Mouse (Mus musculus): ENCODE data around the gene Xiap. TPM values are rescaled to one million over a fixed set of nuclear protein-coding genes. Genes with fewer than 3 reads are reported as not detected.
"Not testable (repeated sequence)": the region's sequence is repeated elsewhere in the genome, so short reads cannot be mapped to it uniquely, and the experiment has no call there.

Gene Xiap
- polyA plus RNA-seq, 2 experiments: 14.9 to 32.6 TPM

- H3K4me1 ChIP-seq (ENCODE audit: control insufficient read depth, insufficient read depth, low read length): no peaks in the 10 kb centered on the region
- no peak for TF ChIP-seq POLR2A (IDR thresholded peaks at IDR 0.05; ENCODE audit: borderline replicate concordance, extremely low read depth, insufficient read depth, insufficient read length)
- H3K4me2 ChIP-seq (replicated peaks; ENCODE audit: low read depth, low read length, severe bottlenecking): no peak overlapping the region
- H3K9ac ChIP-seq (ENCODE audit: low read depth, low read length, severe bottlenecking): no peak overlapping the region
- WGBS: 73% methylated on average over 2 of the region's 2 CpGs
- no peak overlapping the region for H3K4me3 ChIP-seq (replicated peaks; ENCODE audit: low read length)
- DNase-seq (ENCODE audit: low spot score): no peak
- H3K9me3 ChIP-seq (ENCODE audit: control insufficient read depth, low read length): no peaks in the 10 kb centered on the region
- H3K27ac ChIP-seq (replicated peaks; ENCODE audit: low read depth, low read length): no peak overlapping the region
- no peak for ATAC-seq (ENCODE audit: low FRiP score, low read depth)
- no peaks in the 10 kb centered on the region for H3K27me3 ChIP-seq (ENCODE audit: control insufficient read depth, insufficient read depth, low read length)
- H3K36me3 ChIP-seq (ENCODE audit: control insufficient read depth, insufficient read depth, low read length): no peaks in the 10 kb centered on the region
These were observed 40.0 kb upstream of the Xiap start for GRCm38 (mm10) chrX:42019441-42019840.

GRCm38 (mm10) chrX:42025802-42026440 is 33.6 kb upstream of the Xiap start:
- not testable (repeated sequence) for H3K4me2 ChIP-seq (replicated peaks; ENCODE audit: low read depth, low read length, severe bottlenecking); H3K9ac ChIP-seq (ENCODE audit: low read depth, low read length, severe bottlenecking); H3K27ac ChIP-seq (replicated peaks; ENCODE audit: low read depth, low read length); DNase-seq (ENCODE audit: low spot score); H3K9me3 ChIP-seq (ENCODE audit: control insufficient read depth, low read length); H3K4me1 ChIP-seq (ENCODE audit: control insufficient read depth, insufficient read depth, low read length); H3K27me3 ChIP-seq (ENCODE audit: control insufficient read depth, insufficient read depth, low read length); H3K4me3 ChIP-seq (replicated peaks; ENCODE audit: low read length); ATAC-seq (ENCODE audit: low FRiP score, low read depth); H3K36me3 ChIP-seq (ENCODE audit: control insufficient read depth, insufficient read depth, low read length)
- WGBS: no CpG with 5 or more reads among the region's 3 CpGs

- H3K4me3 ChIP-seq (replicated peaks; ENCODE audit: low read length); H3K4me2 ChIP-seq (replicated peaks; ENCODE audit: low read depth, low read length, severe bottlenecking); H3K27ac ChIP-seq (replicated peaks; ENCODE audit: low read depth, low read length); H3K4me1 ChIP-seq (ENCODE audit: control insufficient read depth, insufficient read depth, low read length); H3K9ac ChIP-seq (ENCODE audit: low read depth, low read length, severe bottlenecking); DNase-seq (ENCODE audit: low spot score); H3K9me3 ChIP-seq (ENCODE audit: control insufficient read depth, low read length); H3K27me3 ChIP-seq (ENCODE audit: control insufficient read depth, insufficient read depth, low read length); H3K36me3 ChIP-seq (ENCODE audit: control insufficient read depth, insufficient read depth, low read length); ATAC-seq (ENCODE audit: low FRiP score, low read depth): not testable (repeated sequence)
- whole genome bisulfite sequencing: 63% methylated on average over 2 of the region's 2 CpGs
These were observed 32.5 kb upstream of the Xiap start for GRCm38 (mm10) chrX:42026981-42027380.

- Histone ChIP-seq H3K36me3 (ENCODE audit: control insufficient read depth, insufficient read depth, low read length) (no peaks in the 10 kb centered on the region), H3K27me3 (ENCODE audit: control insufficient read depth, insufficient read depth, low read length) (no peaks in the 10 kb centered on the region), H3K9me3 (ENCODE audit: control insufficient read depth, low read length) (no peaks in the 10 kb centered on the region), H3K27ac (replicated peaks; ENCODE audit: low read depth, low read length) (peak overlapping the region; percentile 59; the same call in 1 of the 2 replicates), H3K4me2 (replicated peaks; ENCODE audit: low read depth, low read length, severe bottlenecking) (0 out of 2 replicates have a peak overlapping the region, but pooled peaks have one; percentile 5), H3K4me1 (ENCODE audit: control insufficient read depth, insufficient read depth, low read length) (no peaks in the 10 kb centered on the region), H3K9ac (ENCODE audit: low read depth, low read length, severe bottlenecking) (no peak overlapping the region), H3K4me3 (replicated peaks; ENCODE audit: low read length) (no peak overlapping the region)
- 48% methylated on average over 8 of the region's 8 CpGs for WGBS
- ATAC-seq (ENCODE audit: low FRiP score, low read depth) (peak; percentile 62), DNase-seq (ENCODE audit: low spot score) (peak; percentile 67)
- no peak for TF ChIP-seq POLR2A (IDR thresholded peaks at IDR 0.05; ENCODE audit: borderline replicate concordance, extremely low read depth, insufficient read depth, insufficient read length)
These were observed 26.3 kb upstream of the Xiap start for GRCm38 (mm10) chrX:42033111-42033693.

GRCm38 (mm10) chrX:42033911-42034310 is 25.6 kb upstream of the Xiap start:
- Histone ChIP-seq H3K9ac (ENCODE audit: low read depth, low read length, severe bottlenecking) (no peak overlapping the region), H3K27me3 (ENCODE audit: control insufficient read depth, insufficient read depth, low read length) (no peaks in the 10 kb centered on the region), H3K27ac (replicated peaks; ENCODE audit: low read depth, low read length) (peak overlapping the region; percentile 61), H3K36me3 (ENCODE audit: control insufficient read depth, insufficient read depth, low read length) (no peaks in the 10 kb centered on the region), H3K4me2 (replicated peaks; ENCODE audit: low read depth, low read length, severe bottlenecking) (no peak overlapping the region), H3K4me3 (replicated peaks; ENCODE audit: low read length) (no peak overlapping the region), H3K4me1 (ENCODE audit: control insufficient read depth, insufficient read depth, low read length) (no peaks in the 10 kb centered on the region), H3K9me3 (ENCODE audit: control insufficient read depth, low read length) (no peaks in the 10 kb centered on the region)
- no peak for TF ChIP-seq POLR2A (IDR thresholded peaks at IDR 0.05; ENCODE audit: borderline replicate concordance, extremely low read depth, insufficient read depth, insufficient read length)
- 69% methylated on average over 7 of the region's 7 CpGs for WGBS
- no peak for DNase-seq (ENCODE audit: low spot score)
- ATAC-seq (ENCODE audit: low FRiP score, low read depth): no peak

Data from limb, embryonic 14.5 days (tissue).